Mouse (Mus musculus) c-Kit-positive CD71-negative TER-119-negative erythroid progenitor cells, embryonic 14.5 days (primary cell): Measurements from ENCODE around the gene Eif3g.

Source experiments
- DNase-seq: peaks from one replicate; pipeline ENCODE4 v3.0.0-alpha.2; 2013; ENCODE audit warnings: low read depth

The Eif3g gene

GRCm38 (mm10) chr9:20898511-20899073 is at the start of gene Eif3g:
Gene Eif3g, minus strand, starts transcription at chr9:20898623.
- peak; percentile 80 for DNase-seq

- DNase-seq = no peak
Measured at GRCm38 (mm10) chr9:20946066-20946880, 47.9 kb upstream of the Eif3g start.

- no peak for DNase-seq
Measured at GRCm38 (mm10) chr9:20944697-20945370, 46.4 kb upstream of the Eif3g start.

GRCm38 (mm10) chr9:20943911-20944310 is 45.5 kb upstream of the Eif3g start:
- no peak for DNase-seq

GRCm38 (mm10) chr9:20943396-20943795 is 45.0 kb upstream of the Eif3g start:
- DNase-seq = no peak

- no peak for DNase-seq
Measured at GRCm38 (mm10) chr9:20923258-20923657, 24.8 kb upstream of the Eif3g start.

- peak; percentile 43 for DNase-seq
Measured at GRCm38 (mm10) chr9:20916160-20916559, 17.7 kb upstream of the Eif3g start.

GRCm38 (mm10) chr9:20909948-20910347 is 11.5 kb upstream of the Eif3g start:
- no peak for DNase-seq

- DNase-seq = no peak
Measured at GRCm38 (mm10) chr9:20902174-20902491, 3.7 kb upstream of the Eif3g start.

GRCm38 (mm10) chr9:20901466-20902173 is 3.2 kb upstream of the Eif3g start:
- no peak for DNase-seq

- DNase-seq = no peak
Measured at GRCm38 (mm10) chr9:20897736-20898510, 500 bp downstream of the Eif3g start.

GRCm38 (mm10) chr9:20895382-20895781 is 3.0 kb downstream of the Eif3g start:
- DNase-seq = no peak

- DNase-seq = no peak
Measured at GRCm38 (mm10) chr9:20894629-20895028, 3.8 kb downstream of the Eif3g start.

GRCm38 (mm10) chr9:20893590-20894343 is 4.7 kb downstream of the Eif3g start:
- DNase-seq = no peak

- DNase-seq = no peak
Measured at GRCm38 (mm10) chr9:20893069-20893468, 5.4 kb downstream of the Eif3g start.

- no peak for DNase-seq
Measured at GRCm38 (mm10) chr9:20892104-20892653, 6.2 kb downstream of the Eif3g start.

GRCm38 (mm10) chr9:20891339-20892103 is 6.9 kb downstream of the Eif3g start:
- no peak for DNase-seq

- no peak for DNase-seq
Measured at GRCm38 (mm10) chr9:20890411-20890810, 8.0 kb downstream of the Eif3g start.

- no peak for DNase-seq
Measured at GRCm38 (mm10) chr9:20889185-20890141, 9.0 kb downstream of the Eif3g start.
